13 mouse cellular contexts compared by ENCODE assay signal in the genomic region with DNA sequence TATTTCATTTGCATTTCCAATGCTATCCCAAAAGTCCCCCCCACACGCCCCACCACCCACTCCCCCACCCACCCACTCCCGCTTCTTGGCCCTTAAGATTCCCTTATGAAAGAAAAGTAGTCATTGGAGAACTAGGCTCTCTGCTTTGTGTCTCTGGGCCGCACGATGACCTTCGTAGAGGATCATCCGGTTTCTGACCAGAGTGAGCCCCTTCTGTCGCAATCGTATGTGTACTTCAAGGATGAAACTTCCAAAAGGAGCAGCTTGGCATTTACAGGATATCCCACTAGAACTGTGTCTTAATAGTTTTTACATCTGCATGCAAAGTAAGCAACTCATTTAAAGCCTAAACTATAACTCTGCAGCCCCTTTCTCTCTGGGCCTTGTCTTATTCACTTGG.
"Had no signal": no experiment of that assay in that cellular context is flagged by ENCODE, and none has a peak within 500 bp of the region (broad histone marks: within the 10 kb centered on the region; RNA-seq: fewer than 3 reads in every experiment).

No protein-coding gene starts in this region.

- H3K27ac ChIP-seq: kidney, embryonic 15.5 days; left cerebral cortex, adult 2 months; liver, embryonic 13.5 days; macrophage; midbrain, embryonic 12.5 days; midbrain, embryonic 15.5 days; neural tube, embryonic 13.5 days; stomach, embryonic 15.5 days had no signal

- H3K4me1 ChIP-seq: midbrain, embryonic 12.5 days; midbrain, embryonic 15.5 days; neural tube, embryonic 13.5 days; stomach, embryonic 15.5 days had no signal

- H3K4me3 ChIP-seq: kidney, embryonic 15.5 days; left cerebral cortex, adult 2 months; liver, embryonic 13.5 days; midbrain, embryonic 12.5 days; midbrain, embryonic 15.5 days; neural tube, embryonic 13.5 days; stomach, embryonic 15.5 days had no signal

- DNase-seq: layer of hippocampus, postnatal 36 days; liver, embryonic 13.5 days; retina, postnatal 1 day; right cerebral cortex, postnatal 25 days; spleen, adult 18-20 months; thymus, postnatal 25 days had no signal
